Mouse (Mus musculus) NIH3T3 (cell line): ENCODE results near the gene R3hdm4.
A peak's percentile ranks its signal among the peaks of the same experiment; 100 is the strongest.

Experiments
- DNase-seq: peaks from one replicate; pipeline ENCODE4 v3.0.0-alpha.2; 2012; ENCODE audit warnings: low read depth

R3hdm4 gene

GRCm38 (mm10) chr10:79866601-79867000 is 54.4 kb downstream of the R3hdm4 start:
- no peak for DNase-seq

GRCm38 (mm10) chr10:79865801-79866295 is 55.2 kb downstream of the R3hdm4 start:
- no peak for DNase-seq

DNA sequence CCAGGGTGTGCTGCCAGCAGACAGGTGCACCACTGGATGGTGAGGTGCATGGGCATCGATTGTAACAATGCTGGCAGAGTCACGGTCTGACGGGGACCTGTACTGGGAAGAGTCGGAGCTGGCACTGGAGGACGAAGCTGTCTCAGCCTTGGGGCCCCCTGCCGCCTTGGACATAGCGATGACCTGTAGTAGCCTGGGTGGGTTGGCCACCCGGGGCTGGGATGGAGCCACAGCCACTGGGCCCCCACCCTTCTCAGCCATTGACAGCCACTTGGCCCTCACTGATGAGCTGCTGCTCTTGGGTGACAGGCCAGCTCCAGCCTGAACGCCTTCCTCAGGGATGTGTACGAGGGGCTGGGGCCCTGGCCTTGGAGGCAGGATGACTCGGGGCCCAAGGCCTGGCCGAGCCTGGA is 55.8 kb downstream of the R3hdm4 start:
- no peak for DNase-seq

DNA sequence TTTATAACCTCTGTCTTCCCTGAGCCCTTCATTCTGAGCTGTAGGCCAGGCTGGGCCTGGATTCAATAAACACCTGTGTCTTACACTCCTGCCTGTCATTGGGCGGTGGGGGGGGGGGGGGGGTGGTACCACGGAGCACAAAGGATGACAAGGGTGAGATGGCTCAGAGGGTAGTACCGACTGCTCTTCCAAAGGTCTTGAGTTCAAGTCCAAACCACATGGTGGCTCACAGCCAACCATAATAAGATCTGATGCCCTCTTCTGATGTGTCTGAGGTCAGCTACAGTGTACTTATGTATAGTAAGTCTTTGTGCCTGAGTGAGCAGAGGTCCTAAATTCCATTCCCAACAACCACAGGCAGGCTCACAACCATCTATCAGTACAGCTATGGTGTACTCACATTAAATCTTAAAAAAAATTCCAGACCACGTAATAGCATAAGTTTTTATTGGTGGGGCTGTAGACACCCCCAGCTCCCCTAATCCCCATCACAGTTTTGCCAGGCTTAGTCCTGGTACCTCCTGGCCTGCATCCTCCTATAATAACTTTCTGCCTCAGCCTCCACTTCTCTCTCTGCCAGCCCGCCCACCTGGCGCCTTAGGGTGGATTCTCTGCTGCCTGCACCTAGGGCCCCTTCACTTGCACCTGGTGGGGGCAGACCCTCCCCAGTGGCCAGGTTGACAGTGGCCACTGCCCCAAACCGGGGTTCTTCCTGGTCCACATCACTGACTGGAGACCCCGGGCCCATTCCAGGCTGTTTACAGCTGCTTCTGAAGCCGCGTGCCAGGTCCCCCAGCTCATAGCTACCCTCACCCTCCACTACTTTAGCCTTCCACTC is 56.4 kb downstream of the R3hdm4 start:
- DNase-seq = peak; percentile 74

DNA sequence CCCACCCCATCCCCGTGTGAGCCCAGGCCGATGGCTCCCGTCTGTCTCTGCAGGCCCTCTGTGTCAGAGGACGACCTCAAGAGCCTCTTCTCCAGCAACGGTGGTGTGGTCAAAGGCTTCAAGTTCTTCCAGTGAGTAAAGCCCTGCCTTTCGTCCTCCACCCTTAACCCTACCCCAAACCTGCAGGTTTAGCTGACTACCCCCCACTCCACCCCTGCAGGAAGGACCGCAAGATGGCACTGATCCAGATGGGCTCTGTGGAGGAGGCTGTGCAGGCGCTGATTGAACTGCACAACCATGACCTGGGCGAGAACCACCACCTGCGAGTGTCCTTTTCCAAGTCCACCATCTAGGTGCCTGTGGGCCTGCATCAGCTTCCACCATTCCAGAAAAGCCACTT is 58.1 kb downstream of the R3hdm4 start:
- no peak for DNase-seq

DNA sequence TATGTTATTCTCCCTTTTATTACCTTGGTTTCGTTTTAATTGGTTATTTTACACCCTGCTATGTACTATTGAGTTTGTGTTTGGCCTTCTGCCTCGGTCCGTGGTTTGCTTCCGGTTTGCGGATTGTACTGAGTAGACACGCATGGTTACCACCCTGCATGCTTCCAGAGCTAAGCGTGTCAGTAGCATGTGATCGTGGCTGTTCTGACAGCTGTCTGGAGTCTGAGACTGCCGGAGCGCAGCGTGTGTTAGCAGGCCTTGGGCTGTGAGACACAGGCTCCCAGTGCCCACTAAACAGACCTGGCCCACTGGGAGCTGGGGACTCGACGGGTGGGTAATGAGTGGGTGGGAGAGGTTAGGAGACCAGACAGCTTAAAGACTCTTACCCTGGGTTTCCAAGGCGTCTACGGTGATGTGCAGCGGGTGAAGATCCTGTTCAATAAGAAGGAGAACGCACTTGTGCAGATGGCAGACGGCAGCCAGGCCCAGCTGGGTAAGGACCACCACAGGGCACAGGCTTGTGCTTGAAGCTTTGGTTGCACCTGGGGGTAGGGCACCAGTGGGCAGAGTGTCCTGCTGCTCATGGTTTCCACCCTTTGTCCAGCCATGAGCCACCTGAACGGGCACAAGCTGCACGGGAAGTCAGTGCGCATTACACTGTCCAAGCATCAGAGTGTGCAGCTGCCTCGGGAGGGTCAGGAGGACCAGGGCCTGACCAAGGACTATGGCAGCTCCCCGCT is 58.8 kb downstream of the R3hdm4 start:
- no peak for DNase-seq

- no peak for DNase-seq
These were observed 59.6 kb downstream of the R3hdm4 start for GRCm38 (mm10) chr10:79861230-79862048.

- no peak for DNase-seq
These were observed 60.7 kb downstream of the R3hdm4 start for GRCm38 (mm10) chr10:79860079-79860911.
